Mouse (Mus musculus) limb, embryonic 14.5 days (tissue): ENCODE measurements around the gene Myl6. TPM values are rescaled to one million over a fixed set of nuclear protein-coding genes. Genes with fewer than 3 reads are reported as not detected.
A peak's percentile ranks its signal among the peaks of the same experiment; 100 is the strongest.

Experiments
- ATAC-seq: fragments of 200-750 bp; cut with Nextera tagmentation; 2 replicates; pipeline ENCODE4 v1.8.0; 2017; ENCODE audit warnings: low read depth, moderate number of reproducible peaks, moderate TSS enrichment; ENCODE audit not compliant: low FRiP score
- DNase-seq: peaks from one replicate; pipeline ENCODE4 v3.0.0-alpha.2; 2015; ENCODE audit warnings: low spot score
- H3K27ac ChIP-seq: fragments of 300-500 bp; sonication (generic); replicated peaks from 2 replicates; pipeline ENCODE4 v1.5.1; 2014; ENCODE audit warnings: low read depth, mild to moderate bottlenecking, low read length, moderate library complexity, mixed read lengths
- H3K27me3 ChIP-seq: fragments of 300-500 bp; sonication (generic); 2 replicates; pipeline ENCODE4 v1.6.1; 2014; ENCODE audit warnings: low read length, mixed read lengths; ENCODE audit not compliant: control insufficient read depth, insufficient read depth
- H3K36me3 ChIP-seq: fragments of 300-500 bp; sonication (generic); 2 replicates; pipeline ENCODE4 v1.6.1; 2014; ENCODE audit warnings: mild to moderate bottlenecking, low read length, moderate library complexity, mixed read lengths; ENCODE audit not compliant: control insufficient read depth, insufficient read depth
- H3K4me1 ChIP-seq: fragments of 300-500 bp; sonication (generic); 2 replicates; pipeline ENCODE4 v1.6.1; 2014; ENCODE audit warnings: antibody characterized with exemption, low read length, mixed read lengths; ENCODE audit not compliant: control insufficient read depth, insufficient read depth
- H3K4me2 ChIP-seq: fragments of 300-500 bp; sonication (generic); replicated peaks from 2 replicates; pipeline ENCODE4 v1.6.1; 2014; ENCODE audit warnings: low read depth, mild to moderate bottlenecking, low read length, moderate library complexity; ENCODE audit not compliant: severe bottlenecking
- H3K4me3 ChIP-seq: fragments of 300-500 bp; sonication (generic); replicated peaks from 2 replicates; pipeline ENCODE4 v1.5.1; 2014; ENCODE audit warnings: low read length
- H3K9ac ChIP-seq: fragments of 300-500 bp; sonication (generic); 2 replicates; pipeline ENCODE4 v1.6.1; 2014; ENCODE audit warnings: mild to moderate bottlenecking, low read depth, low read length, moderate library complexity; ENCODE audit not compliant: severe bottlenecking
- H3K9me3 ChIP-seq: fragments of 300-500 bp; sonication (generic); 2 replicates; pipeline ENCODE4 v1.6.1; 2016; ENCODE audit warnings: low read length; ENCODE audit not compliant: control insufficient read depth
- POLR2A ChIP-seq: fragments of 200-500 bp; IDR thresholded peaks from 2 replicates; pipeline ENCODE4 v1.8.0; 2012; ENCODE audit warnings: inconsistent platforms, mild to moderate bottlenecking, moderate library complexity, borderline replicate concordance; ENCODE audit not compliant: insufficient read depth, insufficient read length; ENCODE audit errors: extremely low read depth
- WGBS: fragments of 180-500 bp; shearing (Covaris S2); extraction: QIAGEN DNeasy Blood & Tissue Kit; methylation state at CpG from one replicate; pipeline ENCODE4 v1.1.7; 2014; 5-methylcytosine and 5-hydroxymethylcytosine counted together
- polyA plus RNA-seq, 2 experiments: library from polyadenylated mRNA; depleted of rRNA in 1 of 2; stranded (reverse) in 1 of 2; unstranded in 1 of 2; fragments of >200 nt; fragmentation: Nextera tagmentation in 1 of 2; extraction: Ambion mirVana in 1 of 2; gene quantifications; 2 replicates each; pipeline versions ENCODE4 v1.2.1 to v1.2.3; 2012 to 2014

Gene Myl6
- polyA plus RNA-seq, 2 experiments: 1,105 to 1,623 TPM

DNA sequence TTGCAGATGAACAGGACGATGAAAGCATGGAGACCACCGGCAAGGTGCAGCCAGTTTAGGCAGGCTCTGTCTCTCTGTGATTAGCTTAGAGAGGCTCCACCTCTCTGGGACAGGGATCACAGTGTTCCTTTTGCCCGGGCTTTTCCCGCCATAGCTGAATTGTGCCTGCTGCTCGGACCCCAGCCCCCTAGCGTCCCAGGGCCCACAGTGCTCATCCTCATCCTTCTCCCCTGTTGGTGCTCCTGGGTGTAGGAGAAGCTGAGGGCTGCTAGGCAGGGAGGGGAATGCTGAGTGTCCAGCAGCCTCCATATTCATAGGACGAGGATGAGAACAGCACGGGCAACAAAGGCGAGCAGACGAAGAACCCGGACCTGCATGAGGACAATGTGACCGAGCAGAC is 19.6 kb downstream of the Myl6 start:
- H3K4me1 ChIP-seq: no peaks in the 10 kb centered on the region
- DNase-seq (no peak), ATAC-seq (no peak)
- 93% methylated on average over 12 of the region's 12 CpGs for WGBS
- H3K27ac ChIP-seq: no peak overlapping the region
- H3K9me3 ChIP-seq: no peaks in the 10 kb centered on the region
- no peak for TF ChIP-seq POLR2A
- H3K9ac ChIP-seq: no peak overlapping the region
- peaks cover 95% of the 10 kb centered on the region for H3K36me3 ChIP-seq
- no peaks in the 10 kb centered on the region for H3K27me3 ChIP-seq
- H3K4me3 ChIP-seq: no peak overlapping the region
- no peak overlapping the region for H3K4me2 ChIP-seq

- H3K27ac ChIP-seq: no peak overlapping the region; the same call in 1 of the 2 replicates
- ATAC-seq (no peak), DNase-seq (no peak)
- peak overlapping the region; percentile 95 for H3K4me3 ChIP-seq
- H3K9me3 ChIP-seq: no peaks in the 10 kb centered on the region
- H3K36me3 ChIP-seq: peaks cover 40% of the 10 kb centered on the region
- peak overlapping the region; percentile 62 for H3K4me2 ChIP-seq
- peaks cover 10% of the 10 kb centered on the region for H3K4me1 ChIP-seq
- peak overlapping the region; percentile 96 for H3K9ac ChIP-seq
- WGBS: 4% methylated on average over 5 of the region's 5 CpGs
- H3K27me3 ChIP-seq: no peaks in the 10 kb centered on the region
- TF ChIP-seq POLR2A: no peak
These were observed 33.7 kb downstream of the Myl6 start for GRCm38 (mm10) chr10:128460270-128460630.

GRCm38 (mm10) chr10:128459409-128460269 is 34.3 kb downstream of the Myl6 start:
- peak overlapping the region; percentile 96 for H3K9ac ChIP-seq
- peak overlapping the region; percentile 95 for H3K27ac ChIP-seq
- H3K9me3 ChIP-seq: no peaks in the 10 kb centered on the region
- peaks cover 10% of the 10 kb centered on the region for H3K4me1 ChIP-seq
- peak; percentile 38; the same call in 1 of the 2 replicates for TF ChIP-seq POLR2A
- H3K36me3 ChIP-seq: peaks cover 34% of the 10 kb centered on the region
- DNase-seq (peak; percentile 11), ATAC-seq (peak; percentile 53)
- peak overlapping the region; percentile 95 for H3K4me3 ChIP-seq
- 1% methylated on average over 16 of the region's 67 CpGs for WGBS
- peak overlapping the region; percentile 62 for H3K4me2 ChIP-seq
- no peaks in the 10 kb centered on the region for H3K27me3 ChIP-seq

DNA sequence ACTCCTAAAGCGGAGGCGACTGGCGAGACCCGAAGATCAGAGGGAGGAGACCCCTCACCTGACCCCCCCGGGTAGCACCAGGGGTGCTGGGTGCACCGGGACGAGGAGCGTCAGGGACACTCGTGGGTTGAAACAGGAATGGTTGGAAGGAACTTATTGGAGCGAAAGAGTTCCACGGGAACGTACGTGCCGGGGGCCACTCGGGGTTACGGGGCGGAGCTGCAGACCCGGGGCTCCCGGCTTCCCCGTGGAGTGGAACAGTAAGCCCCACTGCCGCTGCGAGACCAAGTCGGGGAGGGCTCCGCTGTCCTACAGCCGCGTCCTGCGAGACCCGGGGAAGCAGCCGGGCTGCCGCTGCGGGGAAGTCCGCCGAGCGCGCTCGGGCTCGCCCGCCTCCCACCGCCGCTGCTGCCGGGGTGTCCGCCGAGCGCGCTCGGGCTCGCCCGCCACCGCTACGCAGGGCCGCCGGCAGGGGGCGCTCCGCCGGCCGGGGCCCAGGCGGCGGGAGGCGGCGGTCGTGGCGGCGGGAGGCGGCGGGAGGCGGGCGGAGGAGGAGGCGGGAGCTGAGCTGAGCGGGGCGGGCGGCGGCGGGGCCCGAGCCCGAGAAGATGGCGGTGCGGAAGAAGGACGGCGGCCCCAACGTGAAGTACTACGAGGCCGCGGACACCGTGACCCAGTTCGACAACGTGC is 35.1 kb downstream of the Myl6 start, which contains the start of gene Smarcc2:
Smarcc2 (plus strand) TSS at position 530 of the 690 bp plus-strand sequence.
- Histone ChIP-seq H3K9me3 (no peaks in the 10 kb centered on the region), H3K27ac (peak within 1 kb of the TSS; percentile 95), H3K27me3 (no peaks in the 10 kb centered on the region), H3K4me2 (peak within 1 kb of the TSS; percentile 62), H3K4me1 (peaks cover 10% of the 10 kb centered on the region), H3K9ac (peak within 1 kb of the TSS; percentile 96), H3K4me3 (peak within 1 kb of the TSS; percentile 95), H3K36me3 (peaks cover 26% of the 10 kb centered on the region)
- TF ChIP-seq POLR2A: 0 out of 2 replicates have a peak, but pooled peaks have one; percentile 55
- ATAC-seq: peak; percentile 84
- DNase-seq: peak; percentile 61
- 0% methylated on average over 26 of the region's 86 CpGs for WGBS

DNA sequence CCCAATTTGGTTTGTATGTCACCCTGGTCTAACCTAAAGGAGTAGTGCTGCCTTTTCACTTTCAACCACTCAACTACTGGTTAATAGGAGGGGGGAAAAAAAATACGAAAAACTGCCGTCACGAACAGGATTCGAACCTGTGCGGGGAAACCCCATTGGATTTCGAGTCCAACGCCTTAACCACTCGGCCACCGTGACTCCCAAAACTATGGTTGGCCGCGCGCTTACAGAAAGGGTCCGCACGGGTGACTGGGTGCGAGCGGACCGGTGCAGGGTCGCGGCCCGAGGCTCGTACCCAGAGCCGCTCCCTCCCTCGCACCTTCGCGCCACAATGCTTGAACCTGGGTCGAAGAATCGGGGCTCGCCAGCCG is 35.6 kb downstream of the Myl6 start:
- peak overlapping the region; percentile 96 for H3K9ac ChIP-seq
- ATAC-seq (peak; percentile 80), DNase-seq (peak; percentile 87)
- H3K4me3 ChIP-seq: peak overlapping the region; percentile 95
- H3K27me3 ChIP-seq: no peaks in the 10 kb centered on the region
- H3K9me3 ChIP-seq: no peaks in the 10 kb centered on the region
- peak overlapping the region; percentile 62 for H3K4me2 ChIP-seq
- under 1% methylated on average over 29 of the region's 29 CpGs for WGBS
- peak overlapping the region; percentile 95 for H3K27ac ChIP-seq
- peaks cover 10% of the 10 kb centered on the region for H3K4me1 ChIP-seq
- peaks cover 21% of the 10 kb centered on the region for H3K36me3 ChIP-seq
- TF ChIP-seq POLR2A: no peak
